Mouse (Mus musculus) lung, postnatal 10 days (tissue): ENCODE results near the gene Nudt3.

ENCODE experiments used
- DNase-seq: peaks from one replicate; pipeline ENCODE4 v3.0.0; 2021

Nudt3 gene

DNA sequence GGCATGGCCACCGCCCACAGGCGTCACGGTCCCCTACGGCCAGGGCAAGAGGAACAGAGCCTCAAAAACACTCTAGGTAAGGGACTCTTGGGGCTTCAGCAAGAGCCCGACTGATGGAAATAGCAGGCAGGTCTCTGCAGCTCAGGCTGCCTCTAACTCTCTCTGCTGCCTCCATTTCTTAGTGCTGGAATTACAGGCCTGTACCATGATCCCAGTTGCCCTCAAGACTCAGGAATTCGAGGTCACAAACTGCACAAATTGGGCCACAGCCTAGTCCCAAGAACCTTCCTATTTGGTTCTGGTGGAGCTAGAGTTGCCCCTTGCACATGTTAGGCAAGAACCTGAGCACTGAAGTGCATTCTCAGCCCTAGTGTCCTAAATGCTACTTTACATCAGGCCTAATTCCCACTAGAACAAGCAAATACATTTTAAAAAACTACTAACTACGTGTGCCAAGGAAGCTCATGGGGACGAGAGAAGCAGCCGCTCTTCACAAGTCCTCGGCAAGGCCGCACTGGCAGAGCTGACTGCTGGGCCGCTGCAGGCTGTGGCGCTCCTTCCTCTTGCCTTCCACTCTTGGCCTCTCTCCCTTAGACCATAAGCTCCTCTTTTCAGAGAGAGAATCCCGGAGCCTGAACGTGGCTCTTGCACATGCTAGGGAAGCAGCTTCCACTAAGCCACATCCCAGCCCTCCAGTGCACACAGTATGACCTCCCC, 27.5 kb downstream of the Nudt3 start:
- DNase-seq: no peak

DNA sequence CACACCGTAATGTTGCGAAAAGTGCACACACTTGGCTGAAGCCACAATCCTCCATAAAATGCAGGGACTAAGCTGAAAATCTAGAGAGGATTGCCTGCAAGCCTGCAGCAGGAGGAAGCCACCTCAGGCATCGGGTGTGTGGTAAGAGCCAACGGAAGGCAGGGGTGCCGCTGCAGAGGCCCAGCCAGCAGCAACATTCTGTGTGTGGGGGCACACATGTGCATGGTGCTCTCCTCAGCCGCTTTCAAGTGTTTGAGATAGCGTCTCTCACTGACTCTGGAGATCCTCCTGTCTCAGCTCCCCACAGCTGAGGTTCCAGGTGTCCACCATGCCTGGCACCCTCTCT, 30.8 kb downstream of the Nudt3 start:
- no peak for DNase-seq

DNA sequence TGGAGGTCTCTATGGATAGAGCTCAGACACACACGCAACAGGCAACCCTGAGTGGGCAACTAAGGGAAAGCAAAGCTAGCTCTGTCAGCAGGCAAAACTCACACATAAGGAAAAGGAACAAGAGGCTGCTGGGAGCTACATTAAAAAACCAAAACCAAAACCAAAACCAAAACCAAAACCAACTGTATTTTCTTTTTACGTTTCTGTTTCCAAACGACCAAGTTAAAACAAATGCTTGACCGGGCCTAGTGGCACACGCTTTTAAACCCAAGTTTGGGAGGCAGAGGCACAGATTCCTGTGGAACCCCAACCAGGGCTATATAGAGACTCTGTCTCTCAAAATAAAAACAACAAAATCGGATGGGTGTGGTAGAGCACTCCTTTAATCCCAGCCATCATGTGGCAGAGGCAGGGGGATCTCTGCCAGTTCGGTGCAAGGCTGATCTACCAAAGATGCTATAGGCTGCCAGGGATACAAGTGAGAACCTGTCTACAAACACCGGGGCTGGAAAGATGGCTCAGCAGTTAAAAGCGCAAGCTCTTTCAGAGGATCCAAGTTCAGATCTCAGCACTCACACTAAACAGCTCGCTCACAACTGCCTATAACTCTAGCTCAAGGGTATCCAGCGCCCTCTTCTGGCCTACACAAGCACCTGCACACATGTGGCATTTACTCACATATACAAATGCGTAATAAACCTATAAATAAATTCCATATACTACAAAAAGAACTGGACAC, 31.3 kb downstream of the Nudt3 start:
- no peak for DNase-seq

DNA sequence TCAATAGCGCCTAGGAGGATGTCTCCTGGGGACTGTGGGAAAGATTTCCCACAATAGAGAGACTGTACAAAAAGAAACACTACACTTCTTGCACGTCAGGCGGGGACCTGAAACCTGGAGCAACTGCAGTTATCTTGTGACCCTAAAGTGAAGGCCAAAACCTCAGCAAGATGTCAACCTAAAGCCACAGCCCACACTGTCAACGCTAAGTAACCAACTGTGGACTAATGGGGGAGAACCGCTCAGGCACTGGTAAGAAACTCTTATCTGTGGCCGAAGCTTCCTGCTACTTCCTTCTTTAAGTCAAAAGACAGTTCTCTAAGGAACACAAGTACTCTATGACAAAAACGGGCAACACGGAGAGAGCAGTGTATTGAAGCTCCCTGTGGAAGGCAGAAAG, 35.1 kb downstream of the Nudt3 start:
- DNase-seq: no peak

DNA sequence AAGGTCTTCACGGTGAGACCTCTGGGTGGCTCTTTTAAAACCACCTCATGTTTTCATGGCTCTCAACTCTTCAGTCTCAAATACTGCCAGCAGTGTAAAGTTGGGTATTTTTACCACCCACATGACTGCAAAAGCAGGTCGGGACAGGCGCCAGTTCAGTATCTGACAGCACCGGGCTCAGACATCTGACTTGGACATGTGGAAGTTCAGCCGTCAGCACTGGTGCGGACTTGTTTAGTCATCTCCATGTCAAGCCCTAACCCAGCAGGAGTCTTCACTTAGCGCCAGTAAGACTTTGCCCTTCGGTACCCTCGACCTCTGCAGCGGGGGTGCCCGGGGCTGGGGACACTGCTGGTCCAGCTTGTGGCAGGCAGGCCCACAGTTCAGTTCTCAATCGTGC, 36.0 kb downstream of the Nudt3 start:
- no peak for DNase-seq

DNA sequence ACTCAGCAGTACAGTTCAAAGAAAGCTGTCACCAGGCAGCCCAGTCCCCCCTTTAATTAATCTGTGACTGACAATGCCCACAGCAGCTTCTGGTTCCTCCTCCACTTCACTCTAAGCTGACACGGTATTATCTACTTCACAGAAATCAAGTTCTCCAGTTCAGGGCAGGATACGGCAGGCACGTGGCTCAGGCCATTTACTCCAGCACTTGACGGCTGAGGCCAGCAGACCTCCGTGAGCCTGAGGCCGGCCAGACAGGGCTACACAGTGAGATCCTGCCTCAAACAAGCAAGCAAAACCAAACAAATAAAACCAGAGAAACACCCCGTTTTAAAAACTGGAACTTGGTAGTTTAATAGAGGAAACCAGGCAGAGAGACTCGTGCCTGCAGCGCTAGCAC, 36.6 kb downstream of the Nudt3 start:
- DNase-seq: no peak

DNA sequence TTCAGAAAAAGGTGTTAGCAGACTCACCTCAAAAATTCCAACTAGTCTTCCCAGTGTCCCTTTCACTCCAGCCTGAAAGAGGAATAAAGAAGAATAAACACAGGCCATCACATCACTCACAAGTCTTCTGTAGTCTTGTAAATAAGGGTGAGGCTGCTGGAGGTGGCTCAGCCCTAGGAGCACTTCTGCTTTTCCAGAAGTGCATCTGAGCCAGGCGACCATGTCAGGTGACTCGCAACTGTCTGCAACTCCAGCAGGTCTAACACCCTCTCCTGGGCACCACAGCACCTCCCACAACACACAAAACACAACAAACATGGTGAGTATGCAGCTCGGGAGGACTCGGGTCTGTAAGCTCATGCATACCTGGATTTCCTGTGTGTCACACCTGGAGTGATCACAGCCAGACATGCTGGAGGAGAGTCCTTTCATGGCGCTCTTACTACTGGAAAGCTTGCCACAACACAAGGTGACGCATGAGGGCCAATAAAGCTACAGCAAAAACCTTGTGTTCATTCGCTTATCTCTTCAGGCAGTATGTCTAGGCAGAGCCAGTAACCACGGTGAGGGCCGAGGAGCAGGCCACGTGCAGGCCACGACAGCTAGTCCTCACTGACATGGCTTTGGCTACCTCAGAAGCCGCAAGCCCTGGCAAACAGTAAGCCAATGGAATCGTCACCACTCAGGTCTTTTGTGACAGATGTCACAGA, 40.0 kb downstream of the Nudt3 start:
- no peak for DNase-seq

DNA sequence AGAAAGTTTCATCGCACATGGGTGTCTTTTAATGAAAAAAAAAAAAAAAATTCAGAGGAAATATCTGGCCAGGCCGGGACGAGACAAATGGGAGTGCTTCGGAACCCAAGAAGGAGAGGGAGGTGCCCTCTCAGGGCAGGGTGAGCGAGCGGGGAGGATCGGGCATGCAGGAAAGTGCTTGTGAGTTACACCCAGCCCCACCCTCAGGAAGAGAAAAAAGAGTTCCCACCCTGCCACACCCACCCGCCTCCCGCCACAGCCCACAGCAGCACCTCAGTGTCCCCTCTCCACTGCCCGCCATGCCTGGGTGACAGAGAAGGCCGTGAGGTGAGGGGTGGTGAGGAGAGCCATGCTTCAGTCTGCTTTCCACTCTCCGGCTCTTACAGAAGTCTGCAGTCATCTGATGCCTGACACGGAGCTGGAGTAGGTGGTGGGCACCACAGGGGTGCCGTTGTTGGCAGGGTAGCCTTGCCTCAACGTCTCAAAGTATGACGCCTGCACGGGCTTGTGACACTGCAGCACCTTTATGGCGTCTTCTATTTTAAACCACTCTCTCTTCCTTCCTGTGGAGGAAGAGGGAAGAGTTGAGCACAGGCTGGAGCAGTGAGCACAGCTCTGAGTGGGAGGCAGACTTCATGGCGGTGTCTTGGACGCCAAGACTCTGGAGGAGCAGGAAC, 42.8 kb downstream of the Nudt3 start:
- DNase-seq: no peak

DNA sequence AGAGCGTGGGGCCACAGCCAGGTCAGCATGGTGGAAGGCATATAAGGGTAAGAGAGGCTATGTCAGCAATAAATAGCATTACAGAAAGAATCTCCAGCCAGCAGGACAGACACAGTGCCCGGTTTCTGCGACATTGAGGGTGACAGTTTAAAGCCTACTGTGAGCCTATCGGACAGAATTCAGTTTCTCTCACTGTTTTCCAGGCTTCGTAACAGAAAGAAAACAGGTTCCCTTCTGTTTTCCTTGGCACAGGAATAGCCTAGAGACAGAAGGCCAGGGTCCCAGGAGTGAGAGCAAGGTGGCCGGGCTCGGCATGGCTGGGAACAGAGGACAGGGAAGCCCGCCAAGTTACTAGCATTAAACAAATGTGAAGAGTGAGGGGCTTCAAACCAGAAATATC, 43.5 kb downstream of the Nudt3 start:
- no peak for DNase-seq

DNA sequence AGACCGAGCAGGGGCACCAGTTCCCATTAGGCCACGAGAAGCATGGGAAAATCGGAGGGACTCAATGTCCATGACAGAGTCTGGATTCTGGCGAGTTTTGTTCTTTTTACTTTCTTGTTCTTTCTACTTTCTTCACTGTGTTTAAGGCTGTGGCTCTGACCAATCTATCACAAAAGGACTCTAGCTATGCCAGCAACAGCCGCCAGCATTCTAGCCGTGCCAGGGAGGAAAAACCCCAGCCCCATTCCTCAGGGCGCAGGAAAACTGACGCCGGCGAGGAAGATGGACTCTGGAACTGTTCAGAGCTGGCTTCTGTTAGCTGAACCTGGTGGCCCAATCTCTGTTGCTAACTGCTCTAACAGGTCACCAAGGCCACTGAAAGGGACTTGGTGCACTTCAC, 44.8 kb downstream of the Nudt3 start:
- DNase-seq: no peak

DNA sequence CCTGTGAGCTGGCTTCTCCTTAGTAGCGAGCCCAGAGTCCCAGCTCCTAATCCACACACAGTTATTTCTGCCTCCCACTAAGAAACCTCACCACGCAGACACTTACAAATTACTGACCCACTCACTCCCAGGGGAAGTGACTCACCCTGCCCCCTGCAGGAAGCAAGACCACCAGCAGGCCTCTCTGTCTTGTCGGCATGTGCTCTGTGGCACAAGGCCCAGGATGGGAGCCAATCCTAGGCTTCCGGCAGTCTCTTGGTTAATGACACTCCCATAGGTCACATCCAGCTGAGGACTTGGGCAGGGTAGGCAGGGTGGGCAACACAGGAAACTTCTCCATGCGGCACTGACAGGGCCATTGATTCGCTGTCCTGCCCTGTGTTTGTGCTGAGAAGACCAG, 45.8 kb downstream of the Nudt3 start:
- DNase-seq: peak; percentile 66

DNA sequence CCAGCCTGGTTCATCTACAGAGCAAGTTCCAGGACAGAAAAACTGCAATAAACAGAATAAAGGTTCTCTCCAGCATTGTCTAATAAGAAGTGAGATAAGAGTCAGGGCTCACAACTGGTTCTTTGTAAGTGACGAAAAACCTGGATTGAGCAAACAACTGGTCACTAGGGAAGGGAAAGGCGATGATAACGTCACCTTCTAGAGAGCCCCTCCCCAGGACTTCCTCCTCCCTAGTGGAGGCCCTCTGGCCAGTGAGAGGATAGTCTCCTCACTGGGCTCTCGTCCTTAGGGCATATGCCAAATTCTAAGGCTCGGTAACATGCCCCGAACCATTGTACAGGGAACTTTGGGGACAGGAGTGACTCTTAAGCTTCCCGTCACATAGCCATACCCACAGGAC, 47.2 kb downstream of the Nudt3 start:
- DNase-seq: no peak

DNA sequence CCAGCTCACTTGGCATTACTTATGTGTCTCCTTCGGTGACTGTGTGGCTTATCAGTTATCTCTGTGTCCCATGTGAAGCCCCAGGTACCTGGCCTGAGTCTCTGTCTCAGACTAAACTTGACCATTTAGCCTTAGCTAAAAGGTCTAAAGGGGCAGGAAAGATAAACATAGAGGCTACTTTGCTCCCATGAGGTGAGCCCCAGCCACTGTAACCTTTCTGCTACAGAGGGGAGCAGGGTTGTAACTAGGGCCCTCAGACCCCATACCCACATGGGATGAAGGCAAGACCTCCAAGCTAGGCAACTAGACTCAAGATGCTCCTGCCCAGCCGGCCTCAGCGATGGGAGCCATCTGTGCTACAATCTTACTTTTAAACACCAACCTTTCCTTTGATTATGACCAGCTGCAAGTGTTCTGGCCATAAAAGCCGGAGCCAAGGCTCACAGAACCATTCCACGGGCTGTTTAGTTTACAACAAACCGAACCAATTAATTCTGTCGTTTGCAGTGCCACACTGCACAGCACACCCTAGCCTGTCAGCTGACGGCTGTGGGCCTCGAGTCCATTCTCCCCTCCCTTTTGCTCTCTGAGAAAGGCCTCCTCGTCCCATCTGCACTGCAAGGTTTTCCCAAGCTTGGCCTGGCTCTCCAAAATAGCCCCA, 48.0 kb downstream of the Nudt3 start:
- peak; percentile 52 for DNase-seq

DNA sequence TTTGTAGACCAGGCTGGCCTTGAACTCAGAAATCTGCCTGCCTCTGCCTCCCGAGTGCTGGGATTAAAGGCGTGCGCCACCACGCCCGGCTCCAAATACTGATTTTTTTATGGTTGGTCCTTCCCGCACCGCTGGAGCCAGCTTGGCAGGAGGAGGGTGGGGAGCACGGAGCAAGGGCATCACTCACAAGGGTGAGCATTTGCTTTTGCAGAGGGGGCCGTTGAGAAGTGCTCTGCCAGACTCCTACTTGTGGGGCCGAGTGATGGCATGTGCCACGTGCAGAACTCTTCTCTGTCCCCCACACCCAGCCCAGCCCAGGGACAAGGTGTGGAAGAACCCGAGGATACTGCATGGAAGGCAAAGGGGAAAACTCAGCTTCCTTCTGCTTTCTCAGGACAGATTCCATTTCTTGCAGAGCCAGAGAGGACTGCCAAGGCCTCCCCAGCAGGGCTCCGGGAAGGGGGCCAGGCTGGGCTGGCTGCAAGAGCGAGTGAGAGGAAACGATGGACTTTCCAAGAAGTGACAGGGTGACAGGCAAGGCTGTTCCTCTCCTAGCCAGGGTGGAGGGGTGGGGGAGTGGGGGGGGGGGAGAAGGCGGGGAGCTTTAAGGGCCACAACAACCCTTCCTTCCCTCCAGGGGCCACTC, 48.7 kb downstream of the Nudt3 start:
- peak; percentile 89 for DNase-seq

DNA sequence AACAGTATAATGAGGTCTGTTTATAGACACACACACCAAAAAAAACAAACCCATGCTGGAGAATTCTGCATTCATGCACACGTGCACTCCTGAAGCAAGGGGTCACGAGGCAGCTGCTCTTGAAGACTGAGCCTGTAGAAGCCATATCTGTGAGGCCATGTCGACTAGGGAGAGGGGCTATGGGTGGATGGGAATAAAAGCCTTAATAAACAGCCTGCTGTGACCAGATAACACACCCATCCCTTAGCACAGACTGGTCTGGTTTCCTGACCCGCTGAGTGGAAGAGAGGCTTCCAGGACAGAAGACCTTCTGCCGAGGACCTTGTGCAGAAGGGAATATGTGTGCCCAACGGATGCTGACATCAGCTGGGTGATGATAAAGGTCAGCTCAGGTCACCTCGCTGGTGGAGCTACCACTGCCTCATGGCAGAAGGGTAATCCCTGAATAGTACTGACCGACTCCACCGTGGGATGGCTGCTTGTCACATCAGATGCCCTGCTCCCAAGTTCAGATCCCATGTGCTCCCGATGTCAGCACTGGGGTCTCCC, 49.4 kb downstream of the Nudt3 start:
- no peak for DNase-seq

DNA sequence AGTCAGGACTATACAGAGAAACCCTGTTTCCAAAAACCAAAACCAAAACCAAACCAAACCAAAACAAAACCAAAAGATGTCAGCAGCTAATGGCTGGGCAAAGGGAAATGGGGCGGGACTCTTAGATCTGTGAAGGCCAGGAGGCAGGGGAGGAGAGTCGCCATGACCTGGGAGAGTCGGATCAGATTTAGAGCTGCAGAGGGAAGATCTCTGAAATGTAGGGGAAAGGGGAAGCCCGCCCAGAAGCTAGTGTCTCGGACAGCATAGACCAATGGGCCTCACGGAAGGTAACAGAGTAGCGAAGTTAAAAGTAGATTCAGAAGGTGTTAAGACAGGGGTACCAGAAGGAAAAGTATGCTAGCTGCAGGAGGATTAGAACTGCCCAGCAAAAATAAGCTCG, 52.0 kb downstream of the Nudt3 start:
- DNase-seq: no peak

DNA sequence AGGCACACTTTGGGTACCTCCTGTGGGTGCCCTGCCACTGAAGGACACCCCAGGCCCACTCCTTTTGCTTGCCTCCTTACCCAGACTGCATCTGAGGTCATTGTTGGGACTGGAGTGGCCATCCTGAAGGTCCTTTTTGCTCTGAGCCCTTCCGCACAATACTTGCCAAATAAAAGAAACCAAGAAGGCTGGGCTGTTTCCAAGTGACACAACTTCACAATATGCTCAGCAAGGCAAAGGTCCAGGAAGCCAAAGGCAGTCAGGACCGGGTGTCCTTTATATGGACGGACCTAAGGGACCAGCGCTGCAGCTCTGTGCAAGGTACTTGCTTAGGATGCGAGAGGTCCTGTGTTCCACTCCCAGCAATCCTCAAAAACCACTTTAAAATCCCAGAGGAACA, 55.1 kb downstream of the Nudt3 start:
- no peak for DNase-seq

DNA sequence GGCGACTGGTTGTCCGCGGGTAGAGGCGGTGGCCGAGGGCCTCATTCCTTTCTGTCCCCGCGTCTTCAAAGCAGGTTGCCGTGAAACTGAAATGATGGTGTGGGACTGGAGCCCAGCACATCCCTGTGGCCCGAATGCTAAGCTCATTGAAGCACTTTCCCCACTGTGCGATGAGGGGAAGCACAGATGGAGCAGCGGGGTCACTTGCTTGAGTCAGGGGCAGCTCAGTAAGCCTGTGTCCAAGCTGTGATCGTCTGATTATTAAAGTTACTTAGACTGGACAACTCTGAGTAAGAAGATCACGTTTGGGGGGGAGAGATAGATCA, 57.4 kb downstream of the Nudt3 start:
- no peak for DNase-seq

DNA sequence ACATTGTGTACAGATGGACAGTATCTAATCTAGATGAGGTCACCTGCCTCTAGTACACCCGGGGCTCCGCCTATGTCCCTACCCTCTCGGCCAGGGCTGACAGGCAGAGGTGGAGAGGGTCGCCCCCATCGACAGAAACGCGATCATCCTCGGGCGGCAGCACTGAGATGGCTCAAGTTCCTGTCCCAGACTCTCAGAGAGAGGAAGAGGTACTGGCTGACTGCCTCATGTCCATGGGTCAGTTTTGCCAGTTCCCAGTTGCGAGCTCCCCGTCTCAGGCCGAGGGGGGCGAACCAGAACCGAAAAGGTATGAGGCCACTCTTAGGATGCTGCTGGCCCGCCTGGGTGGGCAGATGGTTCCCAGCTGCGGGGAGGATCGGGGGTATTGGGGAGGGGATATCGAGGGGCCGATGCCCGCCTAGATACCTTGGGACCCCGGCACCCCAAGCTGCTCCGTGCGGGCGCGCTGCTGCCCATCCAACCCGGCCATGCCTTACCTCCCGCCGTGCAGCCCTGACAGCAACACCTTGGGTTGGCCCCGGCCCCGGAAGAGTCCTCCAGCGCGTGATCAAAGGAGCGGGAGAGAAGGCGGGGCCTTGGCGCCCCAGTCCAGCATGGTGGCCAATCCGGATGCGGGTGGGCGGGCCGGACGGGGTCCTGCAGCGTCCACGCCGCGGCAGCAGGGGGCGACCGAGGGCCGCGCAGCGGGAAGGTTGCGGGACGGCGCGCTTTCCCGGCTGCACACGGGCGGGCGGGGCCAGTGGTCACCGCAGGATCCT, 57.9 kb downstream of the Nudt3 start, which contains the start of gene AI413582:
TSS of gene AI413582 (minus strand) at position 594 of the 779 bp plus-strand sequence.
- peak; percentile 97 for DNase-seq

DNA sequence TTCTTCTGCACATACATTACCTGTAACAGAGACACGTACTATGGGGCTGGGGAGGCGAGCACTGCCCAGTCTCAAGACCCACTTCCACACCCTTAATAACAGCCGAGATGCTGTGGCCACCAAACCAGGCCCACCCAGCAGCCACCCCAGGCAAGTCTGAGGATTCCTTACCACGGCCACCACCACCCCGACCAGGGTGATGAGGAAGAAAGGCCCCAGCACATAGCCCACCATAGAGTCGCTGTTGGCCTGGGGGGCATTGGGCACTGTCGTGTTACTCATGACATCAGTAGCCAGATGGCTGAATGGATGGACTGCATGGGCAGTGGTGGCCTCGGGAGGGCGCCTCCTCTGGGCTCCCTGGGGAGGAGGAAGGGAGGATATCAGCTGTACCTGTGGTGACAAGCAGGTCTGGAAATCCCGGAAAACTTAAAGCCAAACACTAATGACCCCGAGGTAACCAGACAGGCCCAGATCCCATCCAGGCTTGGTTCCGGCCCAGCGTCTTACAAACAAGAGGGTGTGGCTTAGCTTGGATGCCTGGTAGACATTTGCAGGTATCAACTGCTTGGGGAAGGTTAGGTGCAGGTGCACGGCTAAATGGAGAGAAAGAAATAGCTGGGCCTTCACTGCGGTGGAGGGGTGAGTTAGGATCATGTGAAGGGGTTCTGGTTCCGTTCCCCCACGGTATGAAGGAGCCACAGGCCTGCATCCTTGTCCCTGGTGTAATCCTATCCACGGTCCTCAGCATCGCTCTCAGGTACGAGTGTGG, 58.7 kb downstream of the Nudt3 start:
- no peak for DNase-seq

DNA sequence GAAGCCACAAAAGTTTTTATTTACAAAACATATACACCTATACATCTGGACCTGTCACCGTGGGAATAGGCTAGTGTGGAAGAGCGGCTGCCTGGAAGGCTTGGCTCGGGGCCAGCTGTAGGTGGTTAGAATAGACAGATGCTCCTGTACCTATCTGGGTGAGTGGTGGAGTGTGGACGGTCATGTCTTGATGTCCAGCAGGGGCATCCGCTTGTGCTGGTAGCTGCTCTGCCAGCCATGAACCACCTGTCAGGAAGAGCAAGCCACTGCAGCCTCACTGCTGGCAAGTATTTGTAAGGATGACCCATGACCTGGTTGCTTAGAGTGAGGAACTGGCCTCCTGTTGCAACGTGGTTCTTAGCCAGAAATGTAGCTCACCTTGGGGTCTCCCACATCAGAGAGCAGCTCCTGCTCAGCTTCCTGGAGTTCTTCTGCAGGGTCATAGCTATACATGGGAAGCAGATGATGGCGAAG, 59.5 kb downstream of the Nudt3 start:
- DNase-seq: no peak
